Mouse (Mus musculus) ES-Bruce4 (cell line): ENCODE measurements around the gene Rcc1.

Source experiments
- CTCF ChIP-seq: IDR thresholded peaks from one replicate; pipeline ENCODE4 v1.8.1; 2011; ENCODE audit warnings: low read depth, low read length
- POLR2A ChIP-seq: IDR thresholded peaks from one replicate; pipeline ENCODE4 v1.8.1; 2011; ENCODE audit warnings: low read length; ENCODE audit not compliant: insufficient read depth

DNA sequence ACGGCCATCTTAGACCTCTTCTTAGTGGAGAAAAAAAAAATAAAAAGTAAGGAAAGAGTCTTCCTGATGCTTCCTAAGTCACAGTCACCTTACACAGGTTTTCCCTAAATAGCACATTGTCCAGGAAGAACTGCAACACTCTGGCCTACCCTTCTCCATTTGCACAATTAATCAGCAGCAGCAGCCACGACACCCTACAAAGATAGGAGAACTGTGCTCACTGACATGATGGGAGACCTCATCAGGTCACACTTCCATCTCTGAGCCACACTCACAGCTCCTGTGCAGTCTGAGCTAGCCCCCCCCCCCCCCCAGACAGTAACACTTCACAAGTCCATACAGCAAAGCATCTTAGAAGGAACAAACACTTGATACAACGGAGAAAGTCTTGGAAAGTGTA lies 43.7 kb upstream of the Rcc1 start:
- TF ChIP-seq POLR2A (no peak), CTCF (no peak)
